Mouse (Mus musculus): Measurements from ENCODE around the gene Brd4.

- TF ChIP-seq POLR2A (IDR thresholded peaks at IDR 0.05; ENCODE audit: low read depth, low read length) (no peak), CTCF (IDR thresholded peaks at IDR 0.05; ENCODE audit: extremely low read depth, insufficient read length, insufficient replicate concordance, low read depth, low read length) (no peak)
Measured at GRCm38 (mm10) chr17:32165803-32166595, 118.5 kb downstream of the Brd4 start.
